Mouse (Mus musculus): ENCODE measurements at regions not wholly inside any gene's neighbourhood (a gene's known extent, or its start where the extent isn't known, plus 50 kb on each side); places are given as distances from the start of the nearest gene placed in this dataset.

DNA sequence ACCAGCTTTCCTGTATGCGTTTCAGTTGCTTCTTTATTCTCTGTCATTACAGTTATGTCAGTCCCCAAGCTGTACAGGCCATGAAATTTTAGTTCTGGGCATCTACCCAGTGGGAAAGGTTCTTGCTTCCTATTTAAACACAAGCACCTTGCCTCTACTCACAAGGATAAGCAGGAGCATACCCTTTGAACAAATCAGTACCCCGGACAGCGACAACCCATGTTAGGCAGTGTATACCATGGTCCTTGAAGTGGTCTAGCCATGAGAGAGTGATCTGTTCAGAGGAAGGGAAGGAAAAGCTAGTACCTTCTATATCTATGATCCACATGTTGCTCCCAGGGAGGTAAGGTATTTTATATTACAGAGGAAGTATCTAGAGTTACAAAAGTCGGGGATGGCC is 167.7 kb downstream of the Plekhb2 start:
- 70% methylated on average over 4 of the region's 4 CpGs for WGBS
- Histone ChIP-seq H3K4me3 (ENCODE audit: low read depth, low read length) (no peak overlapping the region), H3K27ac (ENCODE audit: low read length) (no peak overlapping the region), H3K9ac (replicated peaks; ENCODE audit: low read depth) (no peak overlapping the region), H3K27me3 (replicated peaks; ENCODE audit: insufficient read depth, low read length) (no peaks in the 10 kb centered on the region), H3K36me3 (ENCODE audit: insufficient read depth, low read length) (no peaks in the 10 kb centered on the region), H3K4me2 (replicated peaks; ENCODE audit: low read depth, low read length) (no peak overlapping the region), H3K9me3 (ENCODE audit: low read length) (no peaks in the 10 kb centered on the region), H3K4me1 (ENCODE audit: insufficient read depth, low read depth, low read length) (no peaks in the 10 kb centered on the region)
- no peak for TF ChIP-seq EP300 (IDR thresholded peaks at IDR 0.05)
- ATAC-seq (no peak), DNase-seq (ENCODE audit: low spot score) (peak; percentile 19)

DNA sequence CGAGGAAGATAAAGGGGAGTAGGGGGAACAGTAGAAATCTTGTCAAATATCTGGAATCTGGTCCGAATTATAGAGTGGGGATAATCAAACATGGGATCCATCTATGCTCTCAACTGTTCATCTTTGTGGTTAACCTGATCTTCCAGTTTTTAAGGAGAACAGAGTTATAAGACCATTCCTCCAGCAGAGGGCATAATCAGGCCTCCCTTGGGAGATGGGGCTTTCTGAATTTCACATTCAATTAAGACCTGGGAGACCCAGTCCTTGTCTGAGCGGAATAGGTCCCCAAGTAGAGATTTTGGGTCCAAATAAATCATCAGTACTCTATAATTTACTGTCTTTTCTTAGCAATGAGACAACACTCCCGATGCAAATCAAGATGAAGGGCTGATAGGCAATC is 182.8 kb downstream of the Plekhb2 start:
- Histone ChIP-seq H3K9me3 (ENCODE audit: low read length) (no peaks in the 10 kb centered on the region), H3K4me3 (ENCODE audit: low read depth, low read length) (no peak overlapping the region), H3K27ac (ENCODE audit: low read length) (no peak overlapping the region), H3K4me2 (replicated peaks; ENCODE audit: low read depth, low read length) (no peak overlapping the region), H3K36me3 (ENCODE audit: insufficient read depth, low read length) (no peaks in the 10 kb centered on the region), H3K9ac (replicated peaks; ENCODE audit: low read depth) (no peak overlapping the region), H3K27me3 (replicated peaks; ENCODE audit: insufficient read depth, low read length) (no peaks in the 10 kb centered on the region), H3K4me1 (ENCODE audit: insufficient read depth, low read depth, low read length) (no peaks in the 10 kb centered on the region)
- ATAC-seq: no peak
- peak; percentile 25 for DNase-seq (ENCODE audit: low spot score)
- WGBS: 38% methylated on average over 4 of the region's 4 CpGs
- TF ChIP-seq CTCF (IDR thresholded peaks at IDR 0.05): peak; percentile 53
- no peak for TF ChIP-seq EP300 (IDR thresholded peaks at IDR 0.05)

DNA sequence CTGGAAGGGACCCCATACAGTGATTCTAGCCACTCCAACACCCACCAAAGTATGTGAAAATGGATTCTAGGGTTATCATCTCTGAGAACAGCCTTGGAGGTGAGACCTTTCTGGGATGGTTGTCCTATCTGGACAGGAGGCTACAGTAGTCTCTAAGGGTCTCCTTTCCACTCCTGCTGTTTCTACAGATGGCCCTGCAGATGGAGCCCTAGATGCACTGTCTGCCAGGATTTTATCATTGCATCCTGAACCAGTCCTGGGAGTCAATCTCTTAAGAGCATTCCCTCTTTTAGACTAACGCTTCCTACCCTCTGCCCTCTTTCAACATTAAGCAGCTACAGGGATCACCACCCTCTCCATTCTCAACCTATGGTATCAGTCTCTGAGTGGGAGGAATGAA is 223.0 kb downstream of the Plekhb2 start:
- no peak overlapping the region for H3K27ac ChIP-seq (ENCODE audit: low read length)
- DNase-seq (ENCODE audit: low spot score) (peak; percentile 4), ATAC-seq (no peak)
- H3K9me3 ChIP-seq (ENCODE audit: low read length): no peaks in the 10 kb centered on the region
- no peak overlapping the region for H3K4me3 ChIP-seq (ENCODE audit: low read depth, low read length)
- H3K9ac ChIP-seq (replicated peaks; ENCODE audit: low read depth): no peak overlapping the region
- TF ChIP-seq CTCF (IDR thresholded peaks at IDR 0.05): peak; percentile 11; the same call in 1 of the 2 replicates
- TF ChIP-seq EP300 (IDR thresholded peaks at IDR 0.05): no peak
- no peak overlapping the region for H3K4me2 ChIP-seq (replicated peaks; ENCODE audit: low read depth, low read length)
- WGBS: 64% methylated on average over 1 of the region's 1 CpGs
- H3K36me3 ChIP-seq (ENCODE audit: insufficient read depth, low read length): no peaks in the 10 kb centered on the region
- H3K4me1 ChIP-seq (ENCODE audit: insufficient read depth, low read depth, low read length): no peaks in the 10 kb centered on the region
- no peaks in the 10 kb centered on the region for H3K27me3 ChIP-seq (replicated peaks; ENCODE audit: insufficient read depth, low read length)

DNA sequence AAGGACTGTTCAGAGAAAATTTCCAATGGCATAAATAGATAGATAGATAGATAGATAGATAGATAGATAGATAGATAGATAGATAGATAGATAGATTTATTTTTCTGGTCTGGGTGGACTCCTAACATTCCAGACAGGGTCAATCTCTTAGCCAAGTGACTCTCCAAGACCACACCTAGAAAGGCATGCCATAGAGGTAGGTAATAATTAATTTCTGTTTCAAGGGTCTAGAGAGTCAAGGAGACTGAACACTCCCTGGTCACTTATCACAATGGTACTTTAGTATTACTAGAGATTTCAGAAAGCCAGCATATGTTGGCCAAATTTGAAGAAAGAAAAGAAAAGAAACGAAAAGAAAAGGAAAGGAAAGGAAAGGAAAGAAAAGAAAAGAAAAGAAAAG is 245.1 kb downstream of the Plekhb2 start:
- no peaks in the 10 kb centered on the region for H3K9me3 ChIP-seq (ENCODE audit: low read length)
- no peaks in the 10 kb centered on the region for H3K36me3 ChIP-seq (ENCODE audit: insufficient read depth, low read length)
- H3K27me3 ChIP-seq (replicated peaks; ENCODE audit: insufficient read depth, low read length): no peaks in the 10 kb centered on the region
- DNase-seq (ENCODE audit: low spot score): peak; percentile 70
- TF ChIP-seq CTCF (IDR thresholded peaks at IDR 0.05) (no peak), EP300 (IDR thresholded peaks at IDR 0.05) (0 out of 2 replicates have a peak, but pooled peaks have one; percentile 16)
- no peak overlapping the region for H3K27ac ChIP-seq (ENCODE audit: low read length)
- no peak overlapping the region for H3K4me3 ChIP-seq (ENCODE audit: low read depth, low read length)
- peak; percentile 88 for ATAC-seq
- H3K9ac ChIP-seq (replicated peaks; ENCODE audit: low read depth): no peak overlapping the region
- no peaks in the 10 kb centered on the region for H3K4me1 ChIP-seq (ENCODE audit: insufficient read depth, low read depth, low read length)
- no peak overlapping the region for H3K4me2 ChIP-seq (replicated peaks; ENCODE audit: low read depth, low read length)
- WGBS: 30% methylated on average over 1 of the region's 1 CpGs

DNA sequence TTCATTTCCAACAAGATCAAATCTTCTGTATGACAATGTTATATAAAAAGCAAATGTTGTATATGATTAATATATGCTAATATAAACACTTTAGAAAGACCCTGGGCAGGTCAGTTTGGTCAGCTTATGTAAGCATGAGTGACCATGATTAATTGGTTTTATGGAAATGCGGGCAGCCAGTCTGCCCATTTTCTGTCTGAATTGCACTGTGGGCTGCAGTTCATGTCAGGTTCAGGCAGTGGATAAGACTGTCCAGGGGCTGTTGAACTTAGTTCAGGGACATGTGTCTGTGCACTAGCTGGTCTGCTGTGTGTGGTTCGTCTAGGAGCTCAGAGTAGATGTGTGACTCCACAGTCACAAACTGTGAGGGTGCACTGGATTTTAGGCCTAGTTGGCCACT is 246.0 kb downstream of the Plekhb2 start:
- Histone ChIP-seq H3K27ac (ENCODE audit: low read length) (no peak overlapping the region), H3K4me1 (ENCODE audit: insufficient read depth, low read depth, low read length) (no peaks in the 10 kb centered on the region), H3K4me3 (ENCODE audit: low read depth, low read length) (no peak overlapping the region), H3K36me3 (ENCODE audit: insufficient read depth, low read length) (no peaks in the 10 kb centered on the region), H3K4me2 (replicated peaks; ENCODE audit: low read depth, low read length) (no peak overlapping the region), H3K9ac (replicated peaks; ENCODE audit: low read depth) (no peak overlapping the region), H3K9me3 (ENCODE audit: low read length) (no peaks in the 10 kb centered on the region), H3K27me3 (replicated peaks; ENCODE audit: insufficient read depth, low read length) (no peaks in the 10 kb centered on the region)
- ATAC-seq (no peak), DNase-seq (ENCODE audit: low spot score) (no peak)
- TF ChIP-seq CTCF (IDR thresholded peaks at IDR 0.05): no peak
- TF ChIP-seq EP300 (IDR thresholded peaks at IDR 0.05): no peak
- WGBS: 46% methylated on average over 2 of the region's 2 CpGs

DNA sequence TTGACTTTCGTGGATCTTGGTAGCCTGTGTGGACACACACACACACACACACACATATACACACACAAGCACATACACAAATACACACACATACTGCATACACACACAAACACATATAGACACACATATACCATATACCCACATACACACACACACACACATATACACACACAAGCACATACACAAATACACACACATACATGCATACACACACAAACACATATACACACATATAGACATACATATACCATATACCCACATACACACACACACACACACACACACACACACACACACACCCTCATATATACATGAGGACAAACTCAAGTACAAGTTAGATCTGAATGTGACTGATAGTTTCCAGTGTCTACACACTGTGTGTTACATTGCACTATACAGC is 256.9 kb downstream of the Plekhb2 start:
- H3K9ac ChIP-seq (replicated peaks; ENCODE audit: low read depth): no peak overlapping the region
- no peak overlapping the region for H3K27ac ChIP-seq (ENCODE audit: low read length)
- DNase-seq (ENCODE audit: low spot score) (no peak), ATAC-seq (no peak)
- H3K36me3 ChIP-seq (ENCODE audit: insufficient read depth, low read length): no peaks in the 10 kb centered on the region
- H3K4me3 ChIP-seq (ENCODE audit: low read depth, low read length): no peak overlapping the region
- TF ChIP-seq EP300 (IDR thresholded peaks at IDR 0.05): no peak
- no peak for TF ChIP-seq CTCF (IDR thresholded peaks at IDR 0.05)
- H3K4me1 ChIP-seq (ENCODE audit: insufficient read depth, low read depth, low read length): no peaks in the 10 kb centered on the region
- 75% methylated on average over 1 of the region's 1 CpGs for WGBS
- no peak overlapping the region for H3K4me2 ChIP-seq (replicated peaks; ENCODE audit: low read depth, low read length)
- no peaks in the 10 kb centered on the region for H3K9me3 ChIP-seq (ENCODE audit: low read length)
- H3K27me3 ChIP-seq (replicated peaks; ENCODE audit: insufficient read depth, low read length): no peaks in the 10 kb centered on the region

DNA sequence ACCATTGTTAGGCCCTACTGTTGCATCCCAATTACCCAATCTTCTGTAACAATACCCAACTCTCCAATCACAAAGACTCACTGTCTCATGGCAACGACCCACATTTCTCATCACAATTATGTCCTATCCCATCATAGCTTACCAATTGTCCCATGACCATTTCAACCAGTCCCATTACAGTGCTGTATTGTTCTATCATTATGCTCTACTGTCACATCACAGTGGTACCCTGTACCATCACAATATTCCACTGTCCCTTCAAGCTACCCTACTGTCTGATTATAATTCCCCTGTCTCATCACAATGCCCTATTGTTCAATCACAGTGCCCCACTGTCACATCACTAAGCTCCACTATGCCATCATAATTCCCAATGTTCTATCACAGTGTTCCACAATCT is 260.0 kb downstream of the Plekhb2 start:
- Histone ChIP-seq H3K4me1 (ENCODE audit: insufficient read depth, low read depth, low read length) (no peaks in the 10 kb centered on the region), H3K27me3 (replicated peaks; ENCODE audit: insufficient read depth, low read length) (no peaks in the 10 kb centered on the region), H3K36me3 (ENCODE audit: insufficient read depth, low read length) (no peaks in the 10 kb centered on the region), H3K4me3 (ENCODE audit: low read depth, low read length) (no peak overlapping the region), H3K27ac (ENCODE audit: low read length) (no peak overlapping the region), H3K9ac (replicated peaks; ENCODE audit: low read depth) (no peak overlapping the region), H3K9me3 (ENCODE audit: low read length) (no peaks in the 10 kb centered on the region), H3K4me2 (replicated peaks; ENCODE audit: low read depth, low read length) (no peak overlapping the region)
- no peak for ATAC-seq
- DNase-seq (ENCODE audit: low spot score): no peak
- TF ChIP-seq EP300 (IDR thresholded peaks at IDR 0.05): no peak
- TF ChIP-seq CTCF (IDR thresholded peaks at IDR 0.05): no peak
- WGBS: 25% methylated on average over 1 of the region's 1 CpGs

All from lung, postnatal 0 days (tissue).